10 mouse cellular contexts compared by ENCODE assay signal in the genomic region with DNA sequence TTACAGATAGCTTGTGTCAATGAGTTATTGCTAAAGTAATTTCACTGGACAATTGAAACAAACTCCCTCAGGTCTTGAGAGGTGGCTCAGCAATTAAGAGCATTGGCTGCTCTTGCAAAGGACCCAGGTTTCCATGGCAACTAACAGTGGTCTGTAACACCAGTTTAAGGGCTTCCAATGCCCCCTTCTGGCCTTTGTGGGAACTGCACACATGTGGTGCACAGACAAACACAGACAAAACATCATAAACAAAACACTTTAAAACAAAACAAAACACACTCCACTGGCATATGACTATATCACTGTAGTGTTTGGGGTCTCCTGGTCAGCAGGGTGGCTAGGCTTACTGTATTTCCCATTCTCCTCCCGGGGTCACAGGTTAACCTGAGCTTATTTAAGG. TPM values are rescaled to one million over a fixed set of nuclear protein-coding genes. Genes with fewer than 3 reads are reported as not detected.
DNase-seq lines count a peak whose midpoint lies in the region; ATAC-seq and TF ChIP-seq lines count a peak whose summit lies in the region.
"Had no signal": no experiment of that assay in that cellular context is flagged by ENCODE, and none has a peak within 500 bp of the region (broad histone marks: within the 10 kb centered on the region; RNA-seq: fewer than 3 reads in every experiment).

No protein-coding gene starts in this region.

- no peak overlapping the region for H3K9ac ChIP-seq in intestine, postnatal 0 days (ENCODE audit: low read depth, low read length)
- no peak overlapping the region for H3K9ac ChIP-seq in intestine, embryonic 16.5 days (ENCODE audit: low read depth, low read length)
- H3K9ac ChIP-seq: heart, embryonic 13.5 days had no signal

- H3K4me3 ChIP-seq in intestine, postnatal 0 days (ENCODE audit: low read depth, low read length), result no peak overlapping the region
- no peak overlapping the region for H3K4me3 ChIP-seq in intestine, embryonic 16.5 days (ENCODE audit: low read length)
- H3K4me3 ChIP-seq: heart, embryonic 13.5 days had no signal

- H3K9me3 ChIP-seq in intestine, postnatal 0 days (ENCODE audit: control insufficient read depth), result no peaks in the 10 kb centered on the region
- H3K9me3 ChIP-seq in intestine, embryonic 16.5 days (ENCODE audit: control insufficient read depth, low read length), result no peaks in the 10 kb centered on the region
- H3K9me3 ChIP-seq: heart, embryonic 13.5 days had no signal

- H3K36me3 ChIP-seq in intestine, postnatal 0 days (ENCODE audit: control insufficient read depth, insufficient read depth), result no peaks in the 10 kb centered on the region
- no peaks in the 10 kb centered on the region for H3K36me3 ChIP-seq in intestine, embryonic 16.5 days (ENCODE audit: control insufficient read depth, insufficient read depth, low read length)
- H3K36me3 ChIP-seq: heart, embryonic 13.5 days had no signal

- H3K27me3 ChIP-seq in intestine, postnatal 0 days (replicated peaks; ENCODE audit: control insufficient read depth, insufficient read depth, low read length), result no peaks in the 10 kb centered on the region
- no peaks in the 10 kb centered on the region for H3K27me3 ChIP-seq in intestine, embryonic 16.5 days (replicated peaks; ENCODE audit: control insufficient read depth, insufficient read depth, low read length)
- H3K27me3 ChIP-seq: heart, embryonic 13.5 days had no signal

- H3K27ac ChIP-seq in intestine, postnatal 0 days (ENCODE audit: low read depth, low read length), result no peak overlapping the region
- H3K27ac ChIP-seq in intestine, embryonic 16.5 days (ENCODE audit: low read length), result no peak overlapping the region
- H3K27ac ChIP-seq: heart, embryonic 13.5 days had no signal

- WGBS in intestine, postnatal 0 days, result 80% methylated on average over 1 of the region's 1 CpGs
- 86% methylated on average over 1 of the region's 1 CpGs for WGBS in intestine, embryonic 16.5 days

- H3K4me1 ChIP-seq in intestine, postnatal 0 days (replicated peaks; ENCODE audit: control insufficient read depth, insufficient read depth, low read length), result no peaks in the 10 kb centered on the region
- no peaks in the 10 kb centered on the region for H3K4me1 ChIP-seq in intestine, embryonic 16.5 days (ENCODE audit: control insufficient read depth, insufficient read depth, low read length)

- H3K4me2 ChIP-seq in intestine, postnatal 0 days (replicated peaks; ENCODE audit: low read depth), result no peak overlapping the region
- no peak overlapping the region for H3K4me2 ChIP-seq in intestine, embryonic 16.5 days (ENCODE audit: low read depth, low read length)
- H3K4me2 ChIP-seq: heart, embryonic 13.5 days had no signal

- DNase-seq in thymus, postnatal 14 days, result peak; percentile 41
- DNase-seq in thymus, adult 18-20 months, result no peak
- peak; percentile 39 for DNase-seq in embryo, embryonic 9.5 days (ENCODE audit: extremely low spot score)
- DNase-seq in frontal cortex, adult 2 months (ENCODE audit: extremely low spot score in 1 of 2, low spot score in 1 of 2), result no peak
- no peak for DNase-seq in urinary bladder, postnatal 25 days (ENCODE audit: low spot score)
- DNase-seq in spleen, postnatal 36 days (ENCODE audit: low spot score in 2 of 2), result no peak

- no peak for ATAC-seq in intestine, postnatal 0 days
- no peak for ATAC-seq in intestine, embryonic 16.5 days

- TF ChIP-seq CTCF in intestine, postnatal 0 days (IDR thresholded peaks at IDR 0.05; ENCODE audit: low read depth), result peak; percentile 60

RNA-seq across cellular contexts. Expression of gene Gm14214, which starts 4.2 kb away (rescaled TPM):
- not detected in 2 replicates for polyA plus RNA-seq in intestine, postnatal 0 days (2015; fragmentation: Nextera tagmentation; extraction: Ambion mirVana)
- polyA plus RNA-seq in intestine, embryonic 16.5 days (2015; fragmentation: Nextera tagmentation; extraction: Ambion mirVana), result not detected in 2 replicates
- not detected in 2 replicates for polyA plus RNA-seq in frontal cortex, adult 2 months (2012; rRNA removed)
- polyA plus RNA-seq: heart, embryonic 13.5 days; limb, embryonic 14.5 days had no signal

RNA-seq across cellular contexts. Expression of gene Raly, which starts 16.9 kb away (rescaled TPM):
- 20.1 and 20.5 TPM in 2 replicates for polyA plus RNA-seq in intestine, postnatal 0 days (2015; fragmentation: Nextera tagmentation; extraction: Ambion mirVana)
- 30.6 and 34.0 TPM in 2 replicates for polyA plus RNA-seq in intestine, embryonic 16.5 days (2015; fragmentation: Nextera tagmentation; extraction: Ambion mirVana)
- polyA plus RNA-seq in frontal cortex, adult 2 months (2012; rRNA removed), result 115 and 116 TPM in 2 replicates

RNA-seq across cellular contexts. Expression of gene a, which starts 17.2 kb away (rescaled TPM):
- 0.18 TPM in 1 of 2 replicates, not detected in the other for polyA plus RNA-seq in intestine, postnatal 0 days (2015; fragmentation: Nextera tagmentation; extraction: Ambion mirVana)
- polyA plus RNA-seq in intestine, embryonic 16.5 days (2015; fragmentation: Nextera tagmentation; extraction: Ambion mirVana), result not detected in 2 replicates
- polyA plus RNA-seq in frontal cortex, adult 2 months (2012; rRNA removed), result 0.74 and 1.0 TPM in 2 replicates

Comparison
In these comparisons a context has a peak if more than half of its experiments do, and no peak if none do; other contexts are left out.
1. DNase-seq: peak in thymus, postnatal 14 days (single experiment) and embryo, embryonic 9.5 days (single experiment); none in thymus, adult 18-20 months (0 of 2), frontal cortex, adult 2 months (0 of 2), urinary bladder, postnatal 25 days (single experiment) and spleen, postnatal 36 days (0 of 2).